Mouse (Mus musculus) liver, embryonic 12.5 days (tissue): Measurements from ENCODE around the gene Mcf2l. TPM values are rescaled to one million over a fixed set of nuclear protein-coding genes. Genes with fewer than 3 reads are reported as not detected.

ENCODE experiments used
- ATAC-seq: fragments of 200-750 bp; cut with Nextera tagmentation; 2 replicates; pipeline ENCODE4 v1.8.0; 2017; ENCODE audit warnings: moderate number of reproducible peaks, mild to moderate bottlenecking, moderate library complexity
- H3K27ac ChIP-seq: fragments of 300-500 bp; sonication (generic); 2 replicates; pipeline ENCODE4 v1.5.1; 2016; ENCODE audit warnings: mild to moderate bottlenecking
- H3K27me3 ChIP-seq: fragments of 300-500 bp; sonication (generic); replicated peaks from 2 replicates; pipeline ENCODE4 v1.6.1; 2016; ENCODE audit warnings: mild to moderate bottlenecking, moderate library complexity
- H3K36me3 ChIP-seq: fragments of 300-500 bp; sonication (generic); 2 replicates; pipeline ENCODE4 v1.6.1; 2016; ENCODE audit warnings: mild to moderate bottlenecking, moderate library complexity
- H3K4me1 ChIP-seq: fragments of 300-500 bp; sonication (generic); 2 replicates; pipeline ENCODE4 v1.6.1; 2016
- H3K4me2 ChIP-seq: fragments of 300-500 bp; sonication (generic); 2 replicates; pipeline ENCODE4 v1.6.1; 2016; ENCODE audit warnings: mild to moderate bottlenecking, moderate library complexity
- H3K4me3 ChIP-seq: fragments of 300-500 bp; sonication (generic); 2 replicates; pipeline ENCODE4 v1.5.1; 2016; ENCODE audit warnings: mild to moderate bottlenecking, moderate library complexity
- H3K9ac ChIP-seq: fragments of 300-500 bp; sonication (generic); 2 replicates; pipeline ENCODE4 v1.6.1; 2016; ENCODE audit warnings: mild to moderate bottlenecking, moderate library complexity
- H3K9me3 ChIP-seq: fragments of 300-500 bp; sonication (generic); replicated peaks from 2 replicates; pipeline ENCODE4 v1.6.1; 2016; ENCODE audit warnings: mild to moderate bottlenecking, moderate library complexity
- WGBS: fragments of 180-500 bp; shearing (Covaris S2); methylation state at CpG from one replicate; pipeline ENCODE4 v1.1.7; 2016; ENCODE audit not compliant: insufficient replicate concordance; 5-methylcytosine and 5-hydroxymethylcytosine counted together
- polyA plus RNA-seq: library from polyadenylated mRNA; unstranded; fragments of >200 nt; fragmentation: Nextera tagmentation; extraction: Ambion mirVana; gene quantifications from 2 replicates; pipeline ENCODE4 v1.2.1, GENCODE M21; 2016

Mcf2l gene
- polyA plus RNA-seq, 1 experiment from 2014 or later = 2.1 TPM

- Histone ChIP-seq H3K36me3 (no peaks in the 10 kb centered on the region), H3K4me3 (no peak overlapping the region), H3K9me3 (no peaks in the 10 kb centered on the region), H3K4me2 (no peak overlapping the region), H3K4me1 (peaks cover 11% of the 10 kb centered on the region; the same call in 1 of the 2 replicates), H3K9ac (no peak overlapping the region), H3K27ac (no peak overlapping the region), H3K27me3 (peaks cover 21% of the 10 kb centered on the region; the same call in 1 of the 2 replicates)
- no peak for ATAC-seq
- WGBS = 44% methylated on average over 13 of the region's 13 CpGs
Observed at GRCm38 (mm10) chr8:12896494-12897373, 23.1 kb downstream of the Mcf2l start.

- H3K27ac ChIP-seq = no peak overlapping the region
- 50% methylated on average over 9 of the region's 9 CpGs for WGBS
Observed at GRCm38 (mm10) chr8:12897815-12898214, 24.2 kb downstream of the Mcf2l start.

GRCm38 (mm10) chr8:12903790-12904415, 30.3 kb downstream of the Mcf2l start:
- 75% methylated on average over 13 of the region's 13 CpGs for WGBS
- no peak for ATAC-seq
- Histone ChIP-seq H3K27me3 (peaks cover 23% of the 10 kb centered on the region; the same call in 1 of the 2 replicates), H3K9me3 (no peaks in the 10 kb centered on the region), H3K9ac (no peak overlapping the region; the same call in 1 of the 2 replicates), H3K4me3 (no peak overlapping the region), H3K4me1 (no peaks in the 10 kb centered on the region), H3K4me2 (no peak overlapping the region), H3K36me3 (no peaks in the 10 kb centered on the region), H3K27ac (no peak overlapping the region)

More at GRCm38 (mm10) chr8:12897815-12898214, 24.2 kb downstream of the Mcf2l start:
- Histone ChIP-seq H3K4me3 (no peak overlapping the region), H3K4me2 (no peak overlapping the region), H3K27me3 (peaks cover 21% of the 10 kb centered on the region; the same call in 1 of the 2 replicates), H3K9ac (no peak overlapping the region), H3K9me3 (no peaks in the 10 kb centered on the region), H3K4me1 (peaks cover 11% of the 10 kb centered on the region; the same call in 1 of the 2 replicates), H3K36me3 (no peaks in the 10 kb centered on the region)
- no peak for ATAC-seq

- Histone ChIP-seq H3K9ac (no peak overlapping the region), H3K4me2 (no peak overlapping the region), H3K9me3 (no peaks in the 10 kb centered on the region), H3K4me1 (no peaks in the 10 kb centered on the region), H3K36me3 (no peaks in the 10 kb centered on the region), H3K27ac (no peak overlapping the region), H3K4me3 (no peak overlapping the region), H3K27me3 (peaks cover 20% of the 10 kb centered on the region; the same call in 1 of the 2 replicates)
- 33% methylated on average over 5 of the region's 5 CpGs for WGBS
- no peak for ATAC-seq
Observed at GRCm38 (mm10) chr8:12905122-12905521, 31.5 kb downstream of the Mcf2l start.

GRCm38 (mm10) chr8:12905599-12906321, 32.2 kb downstream of the Mcf2l start:
- no peak overlapping the region for H3K27ac ChIP-seq
- H3K9me3 ChIP-seq = no peaks in the 10 kb centered on the region
- ATAC-seq = no peak
- no peak overlapping the region for H3K4me2 ChIP-seq
- peaks cover 16% of the 10 kb centered on the region; the same call in 1 of the 2 replicates for H3K27me3 ChIP-seq
- no peaks in the 10 kb centered on the region for H3K4me1 ChIP-seq
- 66% methylated on average over 11 of the region's 11 CpGs for WGBS
- H3K36me3 ChIP-seq = no peaks in the 10 kb centered on the region
- no peak overlapping the region for H3K9ac ChIP-seq
- no peak overlapping the region for H3K4me3 ChIP-seq

DNA sequence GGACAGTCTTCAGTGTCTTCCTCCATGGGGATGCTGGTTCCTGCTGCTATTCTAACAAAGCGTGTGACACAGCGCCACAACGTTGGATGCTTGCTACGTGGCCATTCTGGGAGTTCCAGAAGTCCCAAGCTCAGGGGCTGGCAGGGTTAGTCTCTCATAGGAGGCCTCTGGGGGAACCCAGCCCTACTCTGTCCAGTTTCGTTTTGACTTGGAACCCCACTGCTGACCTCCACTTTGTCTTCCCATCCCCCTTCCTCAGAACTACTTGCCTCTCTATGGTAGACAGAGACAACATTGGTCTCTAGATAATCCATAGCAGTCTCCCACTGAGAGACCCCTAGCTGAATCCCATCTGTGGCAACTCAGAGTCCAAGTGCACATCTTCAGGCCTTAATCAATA, 33.0 kb downstream of the Mcf2l start:
- ATAC-seq = no peak
- no peak overlapping the region for H3K9ac ChIP-seq
- no peak overlapping the region for H3K27ac ChIP-seq
- no peaks in the 10 kb centered on the region for H3K36me3 ChIP-seq
- H3K4me2 ChIP-seq = no peak overlapping the region
- WGBS = 72% methylated on average over 5 of the region's 5 CpGs
- no peaks in the 10 kb centered on the region for H3K4me1 ChIP-seq
- H3K27me3 ChIP-seq = peaks cover 10% of the 10 kb centered on the region; the same call in 1 of the 2 replicates
- no peak overlapping the region for H3K4me3 ChIP-seq
- H3K9me3 ChIP-seq = no peaks in the 10 kb centered on the region

DNA sequence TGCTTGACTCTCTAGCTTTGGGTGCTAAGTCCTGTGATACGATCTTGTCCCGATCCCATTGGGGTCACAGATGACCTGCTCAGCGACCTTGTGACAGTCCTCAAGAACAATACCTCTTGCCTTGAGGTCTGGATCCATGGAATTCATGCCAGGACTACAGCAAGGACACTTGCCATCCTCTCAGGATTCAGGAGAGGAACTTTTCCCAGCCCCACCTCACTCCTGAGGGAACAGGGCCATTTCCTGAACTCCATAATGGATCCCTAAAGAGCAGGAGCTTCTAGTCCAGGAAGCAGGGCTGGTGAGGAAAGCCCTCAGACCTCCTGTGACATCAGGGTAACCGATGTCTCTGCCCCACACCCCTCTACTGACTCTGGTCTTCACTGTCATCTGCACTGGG, 34.1 kb downstream of the Mcf2l start:
- H3K9ac ChIP-seq = no peak overlapping the region
- no peaks in the 10 kb centered on the region for H3K4me1 ChIP-seq
- peaks cover 10% of the 10 kb centered on the region; the same call in 1 of the 2 replicates for H3K27me3 ChIP-seq
- H3K9me3 ChIP-seq = no peaks in the 10 kb centered on the region
- no peak overlapping the region for H3K27ac ChIP-seq
- WGBS = 55% methylated on average over 4 of the region's 4 CpGs
- H3K4me2 ChIP-seq = no peak overlapping the region
- H3K36me3 ChIP-seq = no peaks in the 10 kb centered on the region
- no peak overlapping the region for H3K4me3 ChIP-seq
- no peak for ATAC-seq

GRCm38 (mm10) chr8:12912011-12912410, 38.4 kb downstream of the Mcf2l start:
- Histone ChIP-seq H3K36me3 (no peaks in the 10 kb centered on the region), H3K27me3 (peaks cover 33% of the 10 kb centered on the region), H3K4me3 (no peak overlapping the region), H3K9me3 (no peaks in the 10 kb centered on the region), H3K27ac (no peak overlapping the region), H3K4me1 (no peaks in the 10 kb centered on the region), H3K4me2 (no peak overlapping the region), H3K9ac (no peak overlapping the region)
- no peak for ATAC-seq
- 32% methylated on average over 5 of the region's 5 CpGs for WGBS

DNA sequence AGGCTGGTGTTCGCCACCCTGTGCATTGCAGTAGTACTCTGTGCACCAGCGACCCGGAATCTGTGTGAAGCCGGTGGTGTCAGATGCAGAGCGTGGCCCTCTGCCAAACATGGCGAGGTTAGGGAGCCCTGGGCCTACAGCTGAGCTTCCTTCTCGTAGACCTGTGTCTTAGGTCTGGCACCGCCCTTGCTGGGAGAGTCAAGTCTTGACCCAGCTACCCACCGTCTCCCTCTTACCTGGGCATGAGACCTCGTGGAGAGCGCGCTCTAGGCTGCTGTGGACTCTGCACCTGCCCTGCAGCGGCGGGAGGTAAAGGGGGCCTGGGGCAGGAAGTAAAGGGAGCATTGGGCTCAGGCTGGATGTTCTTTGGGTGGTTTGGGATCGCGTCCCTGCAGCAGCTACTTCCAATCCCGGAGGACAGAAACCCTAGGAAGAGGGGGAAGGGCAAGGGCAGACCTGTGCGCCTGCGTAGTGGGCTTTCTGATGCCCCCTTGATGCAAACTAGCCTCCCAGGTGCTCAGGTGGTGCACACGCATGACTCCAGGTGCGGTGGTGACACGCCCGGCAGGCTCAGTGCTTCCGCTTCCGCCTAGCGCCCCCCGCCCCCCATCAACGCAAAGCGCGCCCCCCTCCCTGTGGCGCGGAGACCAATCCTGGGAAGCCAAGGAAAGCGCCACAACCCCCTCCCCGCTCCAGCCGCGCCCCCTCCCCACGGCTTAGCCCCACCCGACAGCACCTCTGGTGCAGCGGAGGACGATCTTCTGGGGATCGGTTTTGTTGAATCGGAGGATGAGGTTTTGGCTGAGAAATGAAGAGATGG, 41.8 kb downstream of the Mcf2l start:
- Histone ChIP-seq H3K27me3 (peaks cover 44% of the 10 kb centered on the region), H3K9me3 (no peaks in the 10 kb centered on the region), H3K4me1 (no peaks in the 10 kb centered on the region), H3K4me2 (peak overlapping the region; percentile 53), H3K9ac (no peak overlapping the region), H3K36me3 (no peaks in the 10 kb centered on the region), H3K27ac (no peak overlapping the region), H3K4me3 (peak overlapping the region; percentile 26)
- no peak for ATAC-seq
- WGBS = 20% methylated on average over 42 of the region's 42 CpGs

GRCm38 (mm10) chr8:12916156-12916900, 42.7 kb downstream of the Mcf2l start:
- H3K9ac ChIP-seq = no peak overlapping the region
- H3K9me3 ChIP-seq = no peaks in the 10 kb centered on the region
- 59% methylated on average over 16 of the region's 16 CpGs for WGBS
- peak overlapping the region; percentile 26; the same call in 1 of the 2 replicates for H3K4me3 ChIP-seq
- ATAC-seq = no peak
- H3K4me1 ChIP-seq = no peaks in the 10 kb centered on the region
- peaks cover 44% of the 10 kb centered on the region for H3K27me3 ChIP-seq
- H3K27ac ChIP-seq = no peak overlapping the region
- H3K4me2 ChIP-seq = peak overlapping the region; percentile 53; the same call in 1 of the 2 replicates
- H3K36me3 ChIP-seq = no peaks in the 10 kb centered on the region
